Mouse (Mus musculus) bone marrow, adult 2 months (tissue): ENCODE measurements around the gene Iapp. TPM values are rescaled to one million over a fixed set of nuclear protein-coding genes. Genes with fewer than 3 reads are reported as not detected.
"Not testable (repeated sequence)": the region's sequence is repeated elsewhere in the genome, so short reads cannot be mapped to it uniquely, and the experiment has no call there.

Experiments
- H3K27ac ChIP-seq: fragments of 200-500 bp; 2 replicates; pipeline ENCODE4 v1.5.1; 2012; ENCODE audit warnings: low read depth, mild to moderate bottlenecking, control low read depth, inconsistent platforms, low read length; ENCODE audit not compliant: control insufficient read depth, poor library complexity, insufficient read depth
- H3K4me1 ChIP-seq: fragments of 200-500 bp; 2 replicates; pipeline ENCODE4 v1.6.1; 2011; ENCODE audit warnings: low read length; ENCODE audit not compliant: control insufficient read depth, insufficient read depth
- H3K4me3 ChIP-seq: fragments of 200-500 bp; replicated peaks from 2 replicates; pipeline ENCODE3; 2011; ENCODE audit warnings: mild to moderate bottlenecking, low read depth, low read length, control low read depth; ENCODE audit not compliant: control insufficient read depth
- CTCF ChIP-seq: fragments of 200-500 bp; IDR thresholded peaks from 2 replicates; pipeline ENCODE4 v1.5.1; 2011; ENCODE audit warnings: low read length, control low read depth; ENCODE audit not compliant: control insufficient read depth, insufficient read depth
- POLR2A ChIP-seq: fragments of 200-500 bp; IDR thresholded peaks from 2 replicates; pipeline ENCODE4 v1.6.1; 2011; ENCODE audit warnings: low read depth, mild to moderate bottlenecking, control low read depth, low read length, borderline replicate concordance; ENCODE audit not compliant: control insufficient read depth
- WGBS: fragments of 180-500 bp; shearing (Covaris S2); methylation state at CpG from one replicate; pipeline ENCODE4 v1.1.7; 2018; 5-methylcytosine and 5-hydroxymethylcytosine counted together
- polyA plus RNA-seq: library from polyadenylated mRNA; stranded (reverse); fragments of >200 nt; gene quantifications from 2 replicates; pipeline ENCODE4 v1.2.4, GENCODE M21; 2011; ENCODE audit warnings: low replicate concordance; ENCODE audit not compliant: missing spikeins, insufficient read depth, insufficient read length

Gene Iapp
- not detected in 2 replicates for polyA plus RNA-seq

GRCm38 (mm10) chr6:142298098-142298497, at the start of gene Iapp:
TSS of gene Iapp (plus strand) at chr6:142298423.
- WGBS = 68% methylated on average over 4 of the region's 4 CpGs
- Histone ChIP-seq H3K4me3 (no peak within 1 kb of the TSS), H3K4me1 (no peaks in the 10 kb centered on the region), H3K27ac (no peak within 1 kb of the TSS)
- TF ChIP-seq POLR2A (no peak), CTCF (no peak)

- H3K4me1 ChIP-seq, H3K27ac ChIP-seq, H3K4me3 ChIP-seq: not testable (repeated sequence)
- 69% methylated on average over 1 of the region's 1 CpGs for WGBS
Measured at GRCm38 (mm10) chr6:142250738-142251307, 47.4 kb upstream of the Iapp start.

- H3K27ac ChIP-seq = no peak overlapping the region
- no peak overlapping the region for H3K4me3 ChIP-seq
- H3K4me1 ChIP-seq = no peaks in the 10 kb centered on the region
- TF ChIP-seq CTCF = no peak
- no peak for TF ChIP-seq POLR2A
- 21% methylated on average over 4 of the region's 4 CpGs for WGBS
Measured at GRCm38 (mm10) chr6:142275721-142276442, 22.3 kb upstream of the Iapp start.

- no peak overlapping the region for H3K4me3 ChIP-seq
- H3K27ac ChIP-seq = no peak overlapping the region
- WGBS = 66% methylated on average over 12 of the region's 12 CpGs
- H3K4me1 ChIP-seq = no peaks in the 10 kb centered on the region
- TF ChIP-seq POLR2A (no peak), CTCF (no peak)
Measured at GRCm38 (mm10) chr6:142289413-142290118, 8.7 kb upstream of the Iapp start.

- Histone ChIP-seq H3K4me1 (no peaks in the 10 kb centered on the region), H3K27ac (no peak overlapping the region), H3K4me3 (no peak overlapping the region)
- TF ChIP-seq CTCF (no peak), POLR2A (no peak)
Measured at GRCm38 (mm10) chr6:142305076-142305475, 6.9 kb downstream of the Iapp start.

- Histone ChIP-seq H3K4me1 (no peaks in the 10 kb centered on the region), H3K27ac (no peak overlapping the region), H3K4me3 (no peak overlapping the region)
- TF ChIP-seq POLR2A (no peak), CTCF (no peak)
- WGBS = 67% methylated on average over 5 of the region's 5 CpGs
Measured at GRCm38 (mm10) chr6:142314285-142314684, 16.1 kb downstream of the Iapp start.

- no peaks in the 10 kb centered on the region for H3K4me1 ChIP-seq
- no peak for TF ChIP-seq CTCF
- no peak for TF ChIP-seq POLR2A
- H3K4me3 ChIP-seq = no peak overlapping the region
- H3K27ac ChIP-seq = no peak overlapping the region
Measured at GRCm38 (mm10) chr6:142317106-142317505, 18.9 kb downstream of the Iapp start.

GRCm38 (mm10) chr6:142322881-142323280, 24.7 kb downstream of the Iapp start, which contains the start of gene Slco1a5:
TSS of gene Slco1a5 (minus strand) at chr6:142322981.
- H3K27ac ChIP-seq = no peak within 1 kb of the TSS
- TF ChIP-seq CTCF (no peak), POLR2A (no peak)
- WGBS = 58% methylated on average over 4 of the region's 4 CpGs
- no peaks in the 10 kb centered on the region for H3K4me1 ChIP-seq
- no peak within 1 kb of the TSS for H3K4me3 ChIP-seq

- Histone ChIP-seq H3K27ac (no peak overlapping the region), H3K4me1 (no peaks in the 10 kb centered on the region), H3K4me3 (no peak overlapping the region)
- WGBS = 76% methylated on average over 3 of the region's 3 CpGs
- TF ChIP-seq POLR2A (no peak), CTCF (no peak)
Measured at GRCm38 (mm10) chr6:142326598-142326997, 28.4 kb downstream of the Iapp start.
